Comparison of ENCODE assay signal across 8 mouse cellular contexts in genomic region chr6:88901471-88901870, GRCm38 (mm10). TPM values are rescaled to one million over a fixed set of nuclear protein-coding genes. Genes with fewer than 3 reads are reported as not detected.
A peak's percentile ranks its signal among the peaks of the same experiment; 100 is the strongest.
DNase-seq lines count a peak whose midpoint lies in the region; ATAC-seq and TF ChIP-seq lines count a peak whose summit lies in the region.

No protein-coding gene starts in this region.

- peak overlapping the region; percentile 59 for H3K4me3 ChIP-seq in spleen, adult 2 months (ENCODE audit: extremely low read depth, insufficient read depth, insufficient read length)
- peak overlapping the region; percentile 74 for H3K4me3 ChIP-seq in forebrain, embryonic 10.5 days
- H3K4me3 ChIP-seq in midbrain, embryonic 15.5 days: peak overlapping the region; percentile 80

- no peak for DNase-seq in spleen, adult 2 months (ENCODE audit: low read depth in 1 of 2, low spot score in 2 of 2)
- no peak for DNase-seq in spleen, postnatal 14 days (ENCODE audit: low spot score in 2 of 2)
- DNase-seq in forebrain, embryonic 10.5 days (ENCODE audit: extremely low spot score, low spot score): peak; percentile 34
- peak; percentile 35 to 37 for DNase-seq in kidney, postnatal 36 days
- no peak for DNase-seq in layer of hippocampus, postnatal 36 days
- DNase-seq in thymus, adult 18-20 months: no peak
- DNase-seq in left cerebral cortex, adult 11 months (ENCODE audit: low spot score): no peak

- no peak for TF ChIP-seq CTCF in spleen, adult 2 months (IDR thresholded peaks at IDR 0.05; ENCODE audit: extremely low read depth, insufficient read depth, insufficient read length, insufficient replicate concordance)

- peak overlapping the region; percentile 48 for H3K9ac ChIP-seq in midbrain, embryonic 15.5 days

- H3K9me3 ChIP-seq in forebrain, embryonic 10.5 days: no peaks in the 10 kb centered on the region
- no peaks in the 10 kb centered on the region for H3K9me3 ChIP-seq in midbrain, embryonic 15.5 days

- peak overlapping the region; percentile 93 for H3K4me2 ChIP-seq in midbrain, embryonic 15.5 days

- peak overlapping the region; percentile 57 for H3K27ac ChIP-seq in spleen, adult 2 months (ENCODE audit: insufficient read depth, low read length)
- H3K27ac ChIP-seq in forebrain, embryonic 10.5 days: peak overlapping the region; percentile 90
- H3K27ac ChIP-seq in midbrain, embryonic 15.5 days: peak overlapping the region; percentile 88

- 7% methylated on average over 5 of the region's 5 CpGs for WGBS in spleen, adult 2 months
- WGBS in forebrain, embryonic 10.5 days: 1% methylated on average over 5 of the region's 5 CpGs
- 6% methylated on average over 5 of the region's 5 CpGs for WGBS in midbrain, embryonic 15.5 days

- TF ChIP-seq POLR2A in spleen, adult 2 months (IDR thresholded peaks at IDR 0.05; ENCODE audit: low read depth, low read length): no peak

- peak; percentile 3 for ATAC-seq in midbrain, embryonic 15.5 days (replicated peaks)

- H3K36me3 ChIP-seq in spleen, adult 2 months (ENCODE audit: control insufficient read depth, insufficient read depth, low read length): no peaks in the 10 kb centered on the region
- peaks cover 10% of the 10 kb centered on the region for H3K36me3 ChIP-seq in forebrain, embryonic 10.5 days (replicated peaks)
- H3K36me3 ChIP-seq in midbrain, embryonic 15.5 days (replicated peaks): no peaks in the 10 kb centered on the region

- H3K27me3 ChIP-seq in spleen, adult 2 months (ENCODE audit: control insufficient read depth, insufficient read depth, low read length): no peaks in the 10 kb centered on the region
- H3K27me3 ChIP-seq in forebrain, embryonic 10.5 days (ENCODE audit: poor library complexity, severe bottlenecking): no peaks in the 10 kb centered on the region
- no peaks in the 10 kb centered on the region for H3K27me3 ChIP-seq in midbrain, embryonic 15.5 days (replicated peaks)

- peaks cover 25% of the 10 kb centered on the region for H3K4me1 ChIP-seq in spleen, adult 2 months (ENCODE audit: control insufficient read depth, insufficient read depth, insufficient read length)
- H3K4me1 ChIP-seq in forebrain, embryonic 10.5 days: peaks cover 69% of the 10 kb centered on the region
- peaks cover 39% of the 10 kb centered on the region for H3K4me1 ChIP-seq in midbrain, embryonic 15.5 days

RNA-seq across cellular contexts. Expression of gene Tpra1, which starts 0.6 kb away (rescaled TPM):
- 154 and 163 TPM in 2 replicates for polyA plus RNA-seq in spleen, adult 2 months (2012; rRNA removed)
- 47.9 and 51.5 TPM in 2 replicates for polyA plus RNA-seq in forebrain, embryonic 10.5 days (2016; fragmentation: Nextera tagmentation; extraction: Ambion mirVana)
- 102 and 103 TPM in 2 replicates for polyA plus RNA-seq in midbrain, embryonic 15.5 days (2015; fragmentation: Nextera tagmentation; extraction: Ambion mirVana)
- 10 to 100 TPM; 45.8 to 48.5 TPM for total RNA-seq in layer of hippocampus, postnatal 36 days (2021)

RNA-seq across cellular contexts. Expression of gene Mcm2, which starts 2.9 kb away (rescaled TPM):
- polyA plus RNA-seq in spleen, adult 2 months (2012; rRNA removed): 40.3 and 57.7 TPM in 2 replicates
- polyA plus RNA-seq in forebrain, embryonic 10.5 days (2016; fragmentation: Nextera tagmentation; extraction: Ambion mirVana): 305 and 322 TPM in 2 replicates
- 24.7 and 28.8 TPM in 2 replicates for polyA plus RNA-seq in midbrain, embryonic 15.5 days (2015; fragmentation: Nextera tagmentation; extraction: Ambion mirVana)
- total RNA-seq in layer of hippocampus, postnatal 36 days (2021): 1 to 10 TPM; 4.5 to 5.1 TPM

RNA-seq across cellular contexts. Expression of gene Podxl2, which starts 26.6 kb away (rescaled TPM):
- polyA plus RNA-seq in spleen, adult 2 months (2012; rRNA removed): 7.7 and 12.5 TPM in 2 replicates
- 44.7 and 52.8 TPM in 2 replicates for polyA plus RNA-seq in forebrain, embryonic 10.5 days (2016; fragmentation: Nextera tagmentation; extraction: Ambion mirVana)
- 697 and 723 TPM in 2 replicates for polyA plus RNA-seq in midbrain, embryonic 15.5 days (2015; fragmentation: Nextera tagmentation; extraction: Ambion mirVana)
- 100 to 1,000 TPM; 159 to 169 TPM for total RNA-seq in layer of hippocampus, postnatal 36 days (2021)

RNA-seq across cellular contexts. Expression of gene Abtb1, which starts 59.7 kb away (rescaled TPM):
- 80.8 and 103 TPM in 2 replicates for polyA plus RNA-seq in spleen, adult 2 months (2012; rRNA removed)
- 20.8 and 21.5 TPM in 2 replicates for polyA plus RNA-seq in forebrain, embryonic 10.5 days (2016; fragmentation: Nextera tagmentation; extraction: Ambion mirVana)
- 40.4 and 42.5 TPM in 2 replicates for polyA plus RNA-seq in midbrain, embryonic 15.5 days (2015; fragmentation: Nextera tagmentation; extraction: Ambion mirVana)
- total RNA-seq in layer of hippocampus, postnatal 36 days (2021): 10 to 100 TPM; 29.7 to 30.6 TPM

Comparison
In these comparisons a context has a peak if more than half of its experiments do, and no peak if none do; other contexts are left out.
1. DNase-seq: peak in forebrain, embryonic 10.5 days (single experiment) and kidney, postnatal 36 days (2 of 2); none in spleen, adult 2 months (0 of 2), spleen, postnatal 14 days (0 of 2), layer of hippocampus, postnatal 36 days (0 of 2), thymus, adult 18-20 months (0 of 2) and left cerebral cortex, adult 11 months (single experiment).
2. RNA of gene Podxl2, which starts 26.6 kb away (polyA plus RNA-seq): 697 to 723 TPM in midbrain, embryonic 15.5 days; 44.7 to 52.8 TPM in forebrain, embryonic 10.5 days and 7.7 to 12.5 TPM in spleen, adult 2 months; every median in the first group is over 10 times any median in the second.
3. Peak in every context shown above with its lines, with median percentiles within 50 percentile points of each other: H3K27ac ChIP-seq and H3K4me3 ChIP-seq.